Mouse (Mus musculus) olfactory bulb, adult 2 months (tissue): Measurements from ENCODE around the gene Klhl35. TPM values are rescaled to one million over a fixed set of nuclear protein-coding genes. Genes with fewer than 3 reads are reported as not detected.
A peak's percentile ranks its signal among the peaks of the same experiment; 100 is the strongest.

Source experiments
- H3K27ac ChIP-seq: fragments of 200-500 bp; 2 replicates; pipeline ENCODE4 v1.5.1; 2012; ENCODE audit warnings: low read depth, low read length; ENCODE audit not compliant: insufficient read depth
- H3K4me1 ChIP-seq: fragments of 200-500 bp; 2 replicates; pipeline ENCODE4 v1.6.1; 2012; ENCODE audit warnings: low read length; ENCODE audit not compliant: control insufficient read depth, insufficient read depth
- H3K4me3 ChIP-seq: fragments of 200-500 bp; 2 replicates; pipeline ENCODE4 v1.5.1; 2012; ENCODE audit warnings: mild to moderate bottlenecking, low read depth, low read length, moderate library complexity; ENCODE audit not compliant: insufficient read depth
- CTCF ChIP-seq: fragments of 200-500 bp; IDR thresholded peaks from 2 replicates; pipeline ENCODE4 v1.5.1; 2012; ENCODE audit warnings: low read depth, mild to moderate bottlenecking, low read length, moderate library complexity; ENCODE audit not compliant: insufficient read depth
- POLR2A ChIP-seq: fragments of 200-500 bp; IDR thresholded peaks from 2 replicates; pipeline ENCODE4 v1.6.1; 2012; ENCODE audit warnings: mild to moderate bottlenecking, low read depth, low read length, moderate library complexity; ENCODE audit not compliant: insufficient read depth
- WGBS: fragments of 180-500 bp; shearing (Covaris S2); methylation state at CpG from one replicate; pipeline ENCODE4 v1.1.7; 2018; 5-methylcytosine and 5-hydroxymethylcytosine counted together
- polyA plus RNA-seq: library from polyadenylated mRNA; stranded (reverse); fragments of >200 nt; gene quantifications from 2 replicates; pipeline ENCODE4 v1.2.4, GENCODE M21; 2012; ENCODE audit warnings: low replicate concordance; ENCODE audit not compliant: missing spikeins, insufficient read depth, insufficient read length

The Klhl35 gene
- polyA plus RNA-seq, 1 experiment, result not detected

DNA sequence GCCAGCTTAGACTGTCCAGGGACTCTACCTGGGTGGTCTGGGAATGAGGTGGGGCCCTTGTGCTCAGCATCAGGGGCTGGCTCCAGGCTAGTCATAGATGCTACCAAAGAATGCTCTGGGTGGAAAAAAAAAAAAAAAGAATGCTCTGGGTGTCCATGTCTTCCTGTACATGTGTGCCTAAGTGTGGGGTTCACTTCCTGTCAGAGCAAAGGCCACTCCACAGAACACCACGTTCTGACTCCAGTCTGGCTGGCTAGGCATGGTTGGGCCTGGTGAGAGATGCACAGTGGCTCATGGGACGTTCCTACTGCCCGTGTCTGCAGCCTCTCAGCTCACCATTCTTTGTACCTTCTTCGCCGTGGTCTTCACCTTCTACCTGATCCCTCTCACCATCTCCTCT lies 17.2 kb upstream of the Klhl35 start:
- Histone ChIP-seq H3K27ac (peak overlapping the region; percentile 17), H3K4me1 (peaks cover 46% of the 10 kb centered on the region), H3K4me3 (no peak overlapping the region)
- TF ChIP-seq CTCF (no peak), POLR2A (no peak)
- WGBS, result 77% methylated on average over 5 of the region's 5 CpGs

DNA sequence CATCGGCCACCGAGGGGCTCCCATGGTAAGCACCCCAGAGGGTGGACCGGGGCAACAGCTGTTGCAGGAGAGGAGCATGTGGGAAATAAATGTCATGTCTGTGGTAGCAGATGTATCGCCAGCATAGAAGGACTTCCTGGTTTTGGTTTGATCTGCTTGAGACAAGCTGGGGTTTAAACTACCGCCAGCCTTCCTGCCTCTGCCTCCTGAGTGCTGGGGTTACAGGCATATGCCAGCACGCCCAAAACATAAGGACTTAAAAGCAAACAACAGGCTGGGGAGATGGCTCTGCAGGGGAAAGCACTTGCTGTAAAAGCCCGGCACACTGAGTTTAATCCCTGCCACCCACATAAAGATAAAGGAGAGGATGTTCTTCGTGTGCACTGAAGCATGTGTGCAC lies 16.7 kb upstream of the Klhl35 start:
- TF ChIP-seq POLR2A (no peak), CTCF (no peak)
- peaks cover 45% of the 10 kb centered on the region for H3K4me1 ChIP-seq
- H3K4me3 ChIP-seq, result no peak overlapping the region
- 41% methylated on average over 8 of the region's 8 CpGs for WGBS
- H3K27ac ChIP-seq, result peak overlapping the region; percentile 17

DNA sequence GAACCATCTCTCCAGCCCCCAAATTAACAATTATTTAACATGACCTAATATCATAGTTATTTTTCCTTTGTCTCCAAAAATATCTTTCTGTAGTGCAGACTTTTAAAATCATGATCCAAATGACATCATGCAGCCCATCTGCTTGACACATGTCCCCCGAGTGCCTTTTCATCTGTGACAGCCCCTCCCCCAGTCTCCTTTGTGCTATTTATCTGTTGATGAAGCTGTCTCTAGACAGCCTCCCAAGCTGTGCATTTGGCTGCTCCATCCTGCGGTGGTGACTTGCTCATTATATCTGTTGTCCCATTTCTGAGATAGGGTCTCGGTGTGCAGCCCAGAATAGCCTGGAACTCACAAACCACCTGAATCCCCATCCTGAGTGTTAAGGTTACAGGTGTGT lies 16.1 kb upstream of the Klhl35 start:
- WGBS, result 25% methylated on average over 3 of the region's 3 CpGs
- TF ChIP-seq CTCF (no peak), POLR2A (no peak)
- H3K4me1 ChIP-seq, result peaks cover 41% of the 10 kb centered on the region
- no peak overlapping the region for H3K4me3 ChIP-seq
- no peak overlapping the region for H3K27ac ChIP-seq

DNA sequence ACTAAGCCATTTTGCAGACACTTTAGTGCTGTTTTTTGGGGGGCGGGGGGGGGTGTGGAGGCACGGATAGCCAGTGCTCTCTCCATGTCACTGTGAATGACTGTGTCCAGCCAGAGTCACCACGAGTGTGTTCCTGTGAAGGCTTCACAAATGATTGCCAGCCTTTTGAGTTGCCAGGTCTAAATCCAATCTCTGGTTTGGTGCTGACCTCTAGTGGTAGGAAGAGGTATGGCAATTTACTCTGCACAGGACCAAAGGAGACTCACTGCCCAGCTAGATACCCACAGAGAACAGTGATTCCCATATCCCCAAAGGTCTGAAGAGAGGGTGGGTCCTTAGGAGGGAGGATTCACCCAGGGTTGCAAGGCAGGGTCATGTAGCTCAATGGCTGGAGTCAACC lies 15.1 kb upstream of the Klhl35 start:
- peaks cover 39% of the 10 kb centered on the region for H3K4me1 ChIP-seq
- no peak overlapping the region for H3K4me3 ChIP-seq
- WGBS, result 0% methylated on average over 3 of the region's 3 CpGs
- TF ChIP-seq POLR2A, result no peak
- TF ChIP-seq CTCF, result no peak
- H3K27ac ChIP-seq, result no peak overlapping the region

DNA sequence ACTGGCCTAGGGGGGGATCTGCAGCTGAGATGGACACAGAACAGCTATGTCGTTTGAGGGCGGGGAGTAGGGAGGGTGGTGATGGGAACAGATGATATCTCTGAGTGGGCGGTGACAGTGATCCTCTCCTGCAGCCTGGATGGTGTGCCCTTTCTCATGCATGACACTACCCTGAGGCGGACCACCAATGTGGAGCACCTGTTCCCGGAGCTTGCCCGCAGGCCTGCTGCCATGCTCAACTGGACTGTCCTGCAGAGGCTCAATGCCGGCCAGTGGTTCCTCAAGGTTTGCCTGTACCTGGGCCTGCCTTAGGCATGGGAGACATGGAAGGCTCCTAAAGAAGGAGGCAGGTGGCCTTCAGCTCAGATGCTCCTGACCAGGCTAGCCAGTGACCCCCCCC lies 12.9 kb upstream of the Klhl35 start:
- no peak overlapping the region for H3K27ac ChIP-seq
- no peak overlapping the region for H3K4me3 ChIP-seq
- TF ChIP-seq CTCF (0 out of 2 replicates have a peak, but pooled peaks have one; percentile 5), POLR2A (no peak)
- 64% methylated on average over 7 of the region's 7 CpGs for WGBS
- peaks cover 41% of the 10 kb centered on the region for H3K4me1 ChIP-seq

DNA sequence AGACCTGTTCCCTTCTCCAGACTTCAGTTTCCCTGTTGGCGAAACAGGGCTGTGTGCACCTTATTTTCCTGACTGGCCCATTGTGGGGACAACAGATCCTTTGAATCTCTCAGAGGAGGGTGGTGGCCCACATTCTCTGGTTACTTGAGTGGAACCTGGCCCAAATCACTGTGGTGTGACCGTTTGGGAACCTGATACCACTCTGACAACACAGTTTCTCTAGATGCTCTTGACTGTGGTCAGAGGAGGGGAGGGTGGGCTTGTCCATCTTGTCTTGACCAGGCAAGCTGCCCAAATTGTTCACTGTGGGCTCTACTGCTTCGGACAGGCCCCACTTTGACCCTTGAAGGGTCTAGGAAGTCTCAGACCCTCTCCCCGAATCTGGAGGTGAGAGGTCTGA lies 11.8 kb upstream of the Klhl35 start:
- no peak overlapping the region for H3K4me3 ChIP-seq
- peaks cover 41% of the 10 kb centered on the region for H3K4me1 ChIP-seq
- no peak overlapping the region for H3K27ac ChIP-seq
- 68% methylated on average over 4 of the region's 4 CpGs for WGBS
- TF ChIP-seq POLR2A (no peak), CTCF (no peak)

DNA sequence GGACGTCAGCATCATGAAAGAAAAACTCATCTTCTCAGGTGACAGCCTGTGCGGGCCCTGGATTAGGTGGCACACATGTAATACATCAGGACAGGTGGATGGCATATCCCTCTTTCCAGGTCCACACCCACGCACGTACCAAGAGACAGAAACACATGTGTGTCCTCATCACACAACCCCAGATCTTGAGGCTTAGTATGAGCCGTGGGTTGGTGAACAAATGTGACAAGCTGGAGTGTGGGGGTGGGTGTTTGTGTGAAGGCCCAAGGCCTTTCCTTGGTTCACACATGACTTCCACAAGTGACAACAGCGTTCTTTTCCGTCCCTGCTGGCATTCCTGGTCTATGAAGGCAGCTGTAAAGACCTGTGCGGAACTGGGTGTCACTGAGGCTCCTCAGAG lies 7.0 kb upstream of the Klhl35 start:
- Histone ChIP-seq H3K4me3 (no peak overlapping the region), H3K4me1 (peaks cover 48% of the 10 kb centered on the region), H3K27ac (peak overlapping the region; percentile 52)
- no peak for TF ChIP-seq CTCF
- TF ChIP-seq POLR2A, result no peak
- 60% methylated on average over 8 of the region's 8 CpGs for WGBS

DNA sequence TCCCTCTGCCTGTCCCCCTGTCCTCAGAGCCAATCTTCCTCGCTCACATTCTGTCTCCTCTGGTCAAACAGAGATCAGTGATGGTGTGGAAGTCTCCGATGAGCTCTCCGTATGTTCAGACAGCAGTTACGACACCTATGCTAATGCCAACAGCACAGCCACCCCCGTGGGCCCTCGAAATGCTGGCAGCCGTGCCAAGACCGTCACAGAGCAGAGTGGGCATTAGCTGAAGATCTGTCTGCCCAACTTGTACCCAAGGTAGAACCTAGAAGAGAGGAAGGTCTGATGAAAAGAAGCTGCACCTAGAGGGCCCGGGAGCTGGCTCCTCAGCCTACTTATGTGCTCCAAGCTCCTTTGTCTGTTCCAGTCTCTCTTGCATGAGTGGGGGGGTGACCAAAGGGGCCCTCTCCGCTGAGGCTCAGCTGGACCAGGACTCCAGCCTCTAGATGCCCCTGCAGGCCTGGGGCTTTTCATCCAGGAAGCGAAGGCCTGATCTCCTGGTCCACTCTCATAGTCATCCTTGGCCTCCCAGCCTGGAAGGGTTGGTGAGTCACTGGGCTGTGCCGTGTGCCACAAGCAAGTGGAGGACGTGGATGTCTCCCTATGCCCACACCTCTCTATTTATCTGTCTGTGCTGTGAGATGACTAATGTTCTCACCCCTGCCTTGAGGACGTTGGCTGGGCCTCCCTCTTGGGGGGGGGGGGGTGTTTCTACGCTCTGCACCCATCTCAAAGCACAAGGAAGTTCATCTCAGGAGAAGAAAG lies 5.7 kb upstream of the Klhl35 start:
- peak overlapping the region; percentile 87 for H3K27ac ChIP-seq
- H3K4me1 ChIP-seq, result peaks cover 48% of the 10 kb centered on the region
- H3K4me3 ChIP-seq, result no peak overlapping the region
- TF ChIP-seq CTCF (no peak), POLR2A (no peak)
- WGBS, result 62% methylated on average over 15 of the region's 15 CpGs

DNA sequence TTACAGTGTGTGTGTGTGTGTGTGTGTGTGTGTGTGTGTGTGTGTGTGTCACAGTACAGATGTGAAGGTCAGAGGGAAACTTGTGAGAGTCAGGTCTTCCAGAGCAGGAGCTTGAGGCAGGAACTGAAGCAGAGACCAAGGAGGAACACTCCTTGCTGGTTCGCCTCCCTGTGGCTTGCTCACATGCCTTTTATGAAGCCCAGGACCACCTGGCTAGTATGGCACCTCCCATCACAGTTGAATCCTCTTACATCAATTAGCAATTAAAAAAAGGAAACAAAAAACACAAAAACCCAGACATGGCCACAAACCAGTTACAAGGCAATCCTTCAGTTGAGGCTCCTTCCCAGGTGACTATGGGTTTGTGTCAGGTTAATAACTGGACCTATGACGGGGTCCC lies 2.7 kb upstream of the Klhl35 start:
- H3K4me3 ChIP-seq, result no peak overlapping the region
- WGBS, result 76% methylated on average over 2 of the region's 2 CpGs
- H3K27ac ChIP-seq, result no peak overlapping the region
- peaks cover 47% of the 10 kb centered on the region for H3K4me1 ChIP-seq
- TF ChIP-seq CTCF (no peak), POLR2A (no peak)
